Mouse (Mus musculus) neutrophil, adult 5-6 weeks (primary cell): ENCODE measurements around the gene H2-M11. TPM values are rescaled to one million over a fixed set of nuclear protein-coding genes. Genes with fewer than 3 reads are reported as not detected.

ENCODE experiments used
- ATAC-seq: fragments of 151-379, 151-347 bp; 2 replicates; pipeline ENCODE4 v1.8.0; 2017; ENCODE audit warnings: mild to moderate bottlenecking, moderate TSS enrichment; ENCODE audit not compliant: insufficient number of reproducible peaks, poor library complexity, low FRiP score, severe bottlenecking; ENCODE audit errors: extremely low read depth
- total RNA-seq: library from RNA; stranded (forward); fragments of 200-1000 nt; gene quantifications from 2 replicates; pipeline ENCODE4 v1.2.3, GENCODE M21; 2017

H2-M11 gene
- not detected in 2 replicates for total RNA-seq

DNA sequence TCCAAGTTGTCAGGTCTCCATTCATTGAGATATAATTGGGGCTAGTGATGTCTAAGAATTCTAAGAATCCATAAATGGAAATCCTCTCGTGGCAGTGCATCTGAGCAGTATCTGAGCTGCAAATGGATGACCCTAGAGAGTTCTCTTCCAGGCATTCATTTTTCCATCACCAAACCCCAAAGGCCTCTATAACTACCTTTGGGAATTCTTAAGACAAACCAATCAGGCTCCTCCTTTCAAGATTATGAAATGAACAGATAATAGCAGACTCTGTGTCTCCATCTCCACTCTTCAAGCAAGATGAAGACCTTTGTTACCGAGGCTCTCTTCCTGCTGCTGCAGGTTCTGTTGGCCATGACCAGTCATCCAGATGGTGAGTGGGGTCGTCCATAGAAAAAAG, at the start of gene H2-M11:
H2-M11 (plus strand) TSS at position 301 of the 400 bp plus-strand sequence.
- ATAC-seq, result no peak

DNA sequence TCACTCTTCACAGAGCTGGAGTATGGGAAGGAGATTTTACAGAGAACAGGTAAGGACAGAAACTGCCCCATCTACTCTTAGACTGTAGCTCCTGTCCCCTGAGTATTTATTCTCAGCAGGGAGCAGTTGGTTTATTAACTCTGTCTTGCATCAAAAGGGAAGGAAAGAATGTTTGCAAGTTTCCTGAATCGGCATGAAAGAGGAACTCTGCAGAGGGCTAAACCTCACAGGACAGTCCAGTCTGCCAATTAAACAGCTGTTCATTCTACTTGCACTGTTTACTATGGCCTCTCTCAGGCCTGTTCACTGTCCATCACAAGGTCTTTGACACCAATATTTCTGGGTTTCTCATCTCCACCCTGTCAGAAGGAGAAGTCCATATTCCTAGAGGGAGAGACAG, 46.4 kb upstream of the H2-M11 start:
- ATAC-seq, result no peak

DNA sequence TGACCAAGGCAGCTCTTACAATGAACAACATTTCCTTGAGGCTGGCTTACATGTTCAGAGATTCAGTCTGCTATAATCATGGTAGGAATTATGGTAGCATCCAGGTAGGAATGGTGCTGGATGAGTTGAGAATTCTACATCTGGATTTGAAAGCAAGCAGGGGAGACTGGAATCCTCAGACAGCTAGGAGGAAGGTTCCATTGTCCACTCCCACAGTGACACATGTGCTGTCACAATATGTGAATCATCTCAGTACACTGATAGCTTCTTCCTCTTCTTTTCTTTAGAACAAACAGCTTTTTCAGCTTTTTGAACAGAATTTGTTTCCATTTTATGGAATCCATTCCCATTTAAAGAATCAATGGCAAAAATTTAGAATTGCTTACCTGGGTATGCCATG, 43.0 kb upstream of the H2-M11 start:
- ATAC-seq, result peak; percentile 33; the same call in 1 of the 2 replicates

Other genes starting within 250 kb of the H2-M11 start
- gene H2-M10.1, start 220.9 kb upstream of the H2-M11 start, total RNA-seq, result not detected in 2 replicates
- not detected in 2 replicates for gene H2-M10.3, start 178.7 kb upstream of the H2-M11 start, total RNA-seq
- gene H2-M10.4, start 84.7 kb upstream of the H2-M11 start, total RNA-seq, result not detected in 2 replicates
- not detected in 2 replicates for gene H2-M9, start 95.6 kb downstream of the H2-M11 start, total RNA-seq
- not detected in 2 replicates for gene H2-M1, start 125.1 kb downstream of the H2-M11 start, total RNA-seq
- gene H2-M10.5, start 225.8 kb downstream of the H2-M11 start, total RNA-seq, result not detected in 2 replicates